Comparison of ENCODE assay signal across 7 mouse cellular contexts in the genomic region with DNA sequence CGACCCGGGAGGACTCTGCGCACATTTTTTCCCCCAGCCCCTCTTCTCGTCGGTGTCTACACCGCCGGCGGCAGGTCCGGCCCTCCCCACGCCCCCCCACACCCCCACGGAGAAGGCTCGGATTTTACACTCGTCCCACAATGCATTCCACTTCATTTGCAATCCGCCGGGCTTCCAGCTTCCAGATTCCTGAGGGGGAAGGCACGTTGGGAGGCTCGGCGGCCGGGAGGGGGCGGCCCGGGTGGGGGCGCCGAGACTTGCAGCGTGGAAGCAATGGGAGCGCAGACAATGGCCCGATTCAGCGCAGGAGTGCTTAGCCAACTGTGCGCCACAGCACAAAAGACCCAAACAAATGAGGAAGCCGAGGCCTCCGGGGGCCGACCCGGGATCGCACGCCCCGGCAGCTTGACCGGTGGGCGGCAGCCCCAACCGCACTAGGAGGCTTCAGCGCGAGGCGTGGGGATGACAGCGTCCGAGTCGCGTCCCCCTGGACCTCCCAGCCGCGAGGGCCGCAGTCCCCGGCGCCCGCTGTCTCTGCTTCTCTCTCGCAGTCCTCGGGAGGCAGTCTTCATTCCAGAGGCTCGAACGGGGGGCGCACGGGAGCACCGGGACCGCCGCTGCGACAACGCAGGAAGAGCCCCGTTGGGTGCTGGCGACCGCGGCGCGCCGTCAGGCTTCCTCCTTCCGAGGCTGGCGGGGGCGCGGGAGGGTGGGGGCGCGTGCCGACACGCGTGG.
DNase-seq lines count a peak whose midpoint lies in the region; ATAC-seq and TF ChIP-seq lines count a peak whose summit lies in the region.

No protein-coding gene starts in this region.

- TF ChIP-seq POLR2A in cerebellum, adult 2 months (IDR thresholded peaks at IDR 0.05; ENCODE audit: borderline replicate concordance, insufficient read depth, low read length): no peak

- DNase-seq in adrenal gland, adult 8-10 months: peak; percentile 6
- peak; percentile 65 to 74 for DNase-seq in cerebellum, adult 2 months
- peak; percentile 82 for DNase-seq in forebrain, postnatal 0 days
- peak; percentile 69 to 71 for DNase-seq in left cerebral cortex, postnatal 14 days (ENCODE audit: low spot score in 2 of 2)
- peak; percentile 60 to 76 for DNase-seq in lung, postnatal 4 days
- peak; percentile 72 for DNase-seq in right cerebral cortex, postnatal 4 days

- no peaks in the 10 kb centered on the region for H3K9me3 ChIP-seq in forebrain, postnatal 0 days (ENCODE audit: low read length)
- H3K9me3 ChIP-seq in hindbrain, embryonic 13.5 days: no peaks in the 10 kb centered on the region

- intact Hi-C loops in left cerebral cortex, postnatal 14 days (cut with DNase I): loop anchor here (5.0 kb wide), 3 partner anchors 46 to 81 kb away; no protein-coding TSS in a partner anchor

- peaks cover 7% of the 10 kb centered on the region; the same call in 1 of the 2 replicates for H3K4me1 ChIP-seq in cerebellum, adult 2 months (ENCODE audit: control insufficient read depth, insufficient read depth, low read length)
- H3K4me1 ChIP-seq in forebrain, postnatal 0 days (ENCODE audit: insufficient read depth): peaks cover 38% of the 10 kb centered on the region
- peaks cover 48% of the 10 kb centered on the region for H3K4me1 ChIP-seq in hindbrain, embryonic 13.5 days (replicated peaks)

- H3K9ac ChIP-seq in forebrain, postnatal 0 days: peak overlapping the region; percentile 99
- peak overlapping the region; percentile 100 for H3K9ac ChIP-seq in hindbrain, embryonic 13.5 days

- under 1% methylated on average over 77 of the region's 78 CpGs for WGBS in cerebellum, adult 2 months
- WGBS in forebrain, postnatal 0 days: 2% methylated on average over 68 of the region's 78 CpGs
- under 1% methylated on average over 78 of the region's 78 CpGs for WGBS in hindbrain, embryonic 13.5 days

- H3K4me2 ChIP-seq in forebrain, postnatal 0 days (ENCODE audit: low read depth): peak overlapping the region; percentile 74
- peak overlapping the region; percentile 96 for H3K4me2 ChIP-seq in hindbrain, embryonic 13.5 days

- no peaks in the 10 kb centered on the region for H3K27me3 ChIP-seq in cerebellum, adult 2 months (ENCODE audit: control insufficient read depth, insufficient read depth, low read length)
- no peaks in the 10 kb centered on the region for H3K27me3 ChIP-seq in forebrain, postnatal 0 days (ENCODE audit: insufficient read depth, low read length)
- H3K27me3 ChIP-seq in hindbrain, embryonic 13.5 days: no peaks in the 10 kb centered on the region

- H3K27ac ChIP-seq in cerebellum, adult 2 months (ENCODE audit: insufficient read depth, low read length): peak overlapping the region; percentile 77
- peak overlapping the region; percentile 100 for H3K27ac ChIP-seq in forebrain, postnatal 0 days (ENCODE audit: low read depth, low read length)
- peak overlapping the region; percentile 100 for H3K27ac ChIP-seq in hindbrain, embryonic 13.5 days

- peak; percentile 67 for ATAC-seq in forebrain, postnatal 0 days
- peak; percentile 55 for ATAC-seq in hindbrain, embryonic 13.5 days (ENCODE audit: low FRiP score)

- peak overlapping the region; percentile 81 for H3K4me3 ChIP-seq in cerebellum, adult 2 months (replicated peaks; ENCODE audit: insufficient read depth, low read depth, low read length)
- peak overlapping the region; percentile 91 for H3K4me3 ChIP-seq in forebrain, postnatal 0 days (ENCODE audit: low read depth, low read length)
- peak overlapping the region; percentile 92 for H3K4me3 ChIP-seq in hindbrain, embryonic 13.5 days

- TF ChIP-seq CTCF in cerebellum, adult 2 months (IDR thresholded peaks at IDR 0.05; ENCODE audit: borderline replicate concordance, insufficient read depth, low read depth, low read length): no peak
- TF ChIP-seq CTCF in forebrain, postnatal 0 days (IDR thresholded peaks at IDR 0.05; ENCODE audit: low read depth): no peak; the same call in 1 of the 2 replicates

- H3K36me3 ChIP-seq in forebrain, postnatal 0 days (ENCODE audit: insufficient read depth): no peaks in the 10 kb centered on the region
- no peaks in the 10 kb centered on the region for H3K36me3 ChIP-seq in hindbrain, embryonic 13.5 days

Comparison
In these comparisons a context has a peak if more than half of its experiments do, and no peak if none do; other contexts are left out.
1. Peak in every context shown above with its lines: DNase-seq, ATAC-seq, H3K4me3 ChIP-seq and H3K27ac ChIP-seq.
2. DNase-seq: peak in every context shown above with its lines; median percentile 82 in forebrain, postnatal 0 days; 72 in right cerebral cortex, postnatal 4 days; 70 in left cerebral cortex, postnatal 14 days; 70 in cerebellum, adult 2 months; 68 in lung, postnatal 4 days; 6 in adrenal gland, adult 8-10 months.